Mouse (Mus musculus) intestine, embryonic 15.5 days (tissue): ENCODE measurements around the gene A930033H14Rik. TPM values are rescaled to one million over a fixed set of nuclear protein-coding genes. Genes with fewer than 3 reads are reported as not detected.

Source experiments
- ATAC-seq: fragments of 200-750 bp; cut with Nextera tagmentation; 2 replicates; pipeline ENCODE4 v1.8.0; 2017; ENCODE audit warnings: moderate TSS enrichment, moderate library complexity
- H3K27ac ChIP-seq: fragments of 300-500 bp; sonication (generic); 2 replicates; pipeline ENCODE4 v1.5.1; 2015; ENCODE audit warnings: mild to moderate bottlenecking, inconsistent platforms
- H3K27me3 ChIP-seq: fragments of 300-500 bp; sonication (generic); replicated peaks from 2 replicates; pipeline ENCODE4 v1.6.1; 2015; ENCODE audit warnings: inconsistent platforms
- H3K36me3 ChIP-seq: fragments of 300-500 bp; sonication (generic); 2 replicates; pipeline ENCODE4 v1.6.1; 2015; ENCODE audit warnings: inconsistent platforms
- H3K4me1 ChIP-seq: fragments of 300-500 bp; sonication (generic); replicated peaks from 2 replicates; pipeline ENCODE4 v1.6.1; 2015; ENCODE audit warnings: inconsistent platforms
- H3K4me2 ChIP-seq: fragments of 300-500 bp; sonication (generic); replicated peaks from 2 replicates; pipeline ENCODE4 v1.6.1; 2015; ENCODE audit warnings: mild to moderate bottlenecking, inconsistent platforms
- H3K4me3 ChIP-seq: fragments of 300-500 bp; sonication (generic); replicated peaks from 2 replicates; pipeline ENCODE4 v1.5.1; 2015; ENCODE audit warnings: inconsistent platforms
- H3K9ac ChIP-seq: fragments of 300-500 bp; sonication (generic); 2 replicates; pipeline ENCODE4 v1.6.1; 2015; ENCODE audit warnings: inconsistent platforms
- H3K9me3 ChIP-seq: fragments of 300-500 bp; sonication (generic); 2 replicates; pipeline ENCODE4 v1.6.1; 2016; ENCODE audit warnings: inconsistent platforms
- WGBS: fragments of 180-500 bp; shearing (Covaris S2); methylation state at CpG from one replicate; pipeline ENCODE4 v1.1.7; 2015; 5-methylcytosine and 5-hydroxymethylcytosine counted together
- polyA plus RNA-seq: library from polyadenylated mRNA; unstranded; fragments of >200 nt; fragmentation: Nextera tagmentation; extraction: Ambion mirVana; gene quantifications from 2 replicates; pipeline ENCODE4 v1.2.1, GENCODE M21; 2015

A930033H14Rik gene
- polyA plus RNA-seq, 1 experiment from 2014 or later = 1.8 TPM

GRCm38 (mm10) chr10:69210006-69210405 lies 2.9 kb downstream of the A930033H14Rik start:
- H3K9ac ChIP-seq = no peak overlapping the region
- H3K4me1 ChIP-seq = peaks cover 16% of the 10 kb centered on the region
- no peaks in the 10 kb centered on the region for H3K9me3 ChIP-seq
- ATAC-seq = no peak
- no peaks in the 10 kb centered on the region for H3K27me3 ChIP-seq
- no peak overlapping the region for H3K4me3 ChIP-seq
- no peak overlapping the region for H3K27ac ChIP-seq
- no peaks in the 10 kb centered on the region; the same call in 1 of the 2 replicates for H3K36me3 ChIP-seq
- no peak overlapping the region for H3K4me2 ChIP-seq
- 95% methylated on average over 10 of the region's 10 CpGs for WGBS

GRCm38 (mm10) chr10:69208705-69209104 lies 4.2 kb downstream of the A930033H14Rik start:
- Histone ChIP-seq H3K27ac (no peak overlapping the region), H3K4me2 (no peak overlapping the region), H3K4me1 (peaks cover 10% of the 10 kb centered on the region), H3K27me3 (no peaks in the 10 kb centered on the region), H3K4me3 (no peak overlapping the region), H3K36me3 (no peaks in the 10 kb centered on the region; the same call in 1 of the 2 replicates), H3K9ac (no peak overlapping the region), H3K9me3 (no peaks in the 10 kb centered on the region)
- WGBS = 92% methylated on average over 3 of the region's 3 CpGs
- ATAC-seq = no peak

GRCm38 (mm10) chr10:69207981-69208630 lies 4.8 kb downstream of the A930033H14Rik start:
- no peak overlapping the region for H3K9ac ChIP-seq
- H3K4me2 ChIP-seq = no peak overlapping the region
- H3K9me3 ChIP-seq = no peaks in the 10 kb centered on the region
- no peaks in the 10 kb centered on the region for H3K27me3 ChIP-seq
- no peak overlapping the region for H3K4me3 ChIP-seq
- peaks cover 9% of the 10 kb centered on the region for H3K4me1 ChIP-seq
- no peak for ATAC-seq
- no peak overlapping the region for H3K27ac ChIP-seq
- H3K36me3 ChIP-seq = no peaks in the 10 kb centered on the region; the same call in 1 of the 2 replicates
- WGBS = 82% methylated on average over 15 of the region's 15 CpGs

- WGBS = 82% methylated on average over 7 of the region's 7 CpGs
Observed at GRCm38 (mm10) chr10:69207481-69207880, 5.4 kb downstream of the A930033H14Rik start.

GRCm38 (mm10) chr10:69206081-69206480 lies 6.8 kb downstream of the A930033H14Rik start:
- 79% methylated on average over 6 of the region's 6 CpGs for WGBS
- Histone ChIP-seq H3K4me2 (no peak overlapping the region), H3K36me3 (no peaks in the 10 kb centered on the region; the same call in 1 of the 2 replicates), H3K4me1 (peaks cover under 1% of the 10 kb centered on the region; the same call in 1 of the 2 replicates), H3K27ac (no peak overlapping the region), H3K9ac (no peak overlapping the region), H3K27me3 (no peaks in the 10 kb centered on the region), H3K9me3 (no peaks in the 10 kb centered on the region), H3K4me3 (no peak overlapping the region)
- ATAC-seq = no peak

More at GRCm38 (mm10) chr10:69207481-69207880, 5.4 kb downstream of the A930033H14Rik start:
- H3K27ac ChIP-seq = no peak overlapping the region
- H3K4me3 ChIP-seq = no peak overlapping the region
- no peak overlapping the region for H3K4me2 ChIP-seq
- no peaks in the 10 kb centered on the region for H3K9me3 ChIP-seq
- no peaks in the 10 kb centered on the region for H3K27me3 ChIP-seq
- no peak for ATAC-seq
- H3K9ac ChIP-seq = no peak overlapping the region
- H3K4me1 ChIP-seq = peaks cover 9% of the 10 kb centered on the region
- no peaks in the 10 kb centered on the region; the same call in 1 of the 2 replicates for H3K36me3 ChIP-seq

- no peak overlapping the region for H3K4me2 ChIP-seq
- no peaks in the 10 kb centered on the region for H3K9me3 ChIP-seq
- no peak for ATAC-seq
Observed at GRCm38 (mm10) chr10:69204677-69205400, 8.1 kb downstream of the A930033H14Rik start.

GRCm38 (mm10) chr10:69193721-69194120 lies 19.2 kb downstream of the A930033H14Rik start:
- Histone ChIP-seq H3K9me3 (no peaks in the 10 kb centered on the region), H3K4me2 (no peak overlapping the region), H3K4me1 (no peaks in the 10 kb centered on the region), H3K27me3 (no peaks in the 10 kb centered on the region), H3K4me3 (no peak overlapping the region), H3K27ac (no peak overlapping the region), H3K9ac (no peak overlapping the region), H3K36me3 (no peaks in the 10 kb centered on the region)
- ATAC-seq = no peak
- WGBS = 94% methylated on average over 10 of the region's 10 CpGs

More at GRCm38 (mm10) chr10:69204677-69205400, 8.1 kb downstream of the A930033H14Rik start:
- Histone ChIP-seq H3K27ac (no peak overlapping the region), H3K9ac (no peak overlapping the region), H3K36me3 (no peaks in the 10 kb centered on the region; the same call in 1 of the 2 replicates), H3K4me3 (no peak overlapping the region), H3K27me3 (no peaks in the 10 kb centered on the region), H3K4me1 (no peaks in the 10 kb centered on the region)
- WGBS = 38% methylated on average over 8 of the region's 8 CpGs

- Histone ChIP-seq H3K9ac (no peak overlapping the region), H3K9me3 (no peaks in the 10 kb centered on the region), H3K27ac (no peak overlapping the region), H3K4me1 (no peaks in the 10 kb centered on the region), H3K36me3 (no peaks in the 10 kb centered on the region), H3K27me3 (no peaks in the 10 kb centered on the region), H3K4me2 (no peak overlapping the region), H3K4me3 (no peak overlapping the region)
- 92% methylated on average over 5 of the region's 5 CpGs for WGBS
- no peak for ATAC-seq
Observed at GRCm38 (mm10) chr10:69192266-69192665, 20.6 kb downstream of the A930033H14Rik start.

- H3K4me3 ChIP-seq = no peak overlapping the region
- no peak overlapping the region for H3K9ac ChIP-seq
- H3K36me3 ChIP-seq = no peaks in the 10 kb centered on the region
- no peak overlapping the region for H3K27ac ChIP-seq
- 71% methylated on average over 10 of the region's 10 CpGs for WGBS
- ATAC-seq = no peak
- no peaks in the 10 kb centered on the region for H3K27me3 ChIP-seq
- no peaks in the 10 kb centered on the region for H3K9me3 ChIP-seq
- no peak overlapping the region for H3K4me2 ChIP-seq
- 0 out of 2 replicates have a peak, but pooled peaks cover 3% of the 10 kb centered on the region for H3K4me1 ChIP-seq
Observed at GRCm38 (mm10) chr10:69190434-69191160, 22.3 kb downstream of the A930033H14Rik start.

- Histone ChIP-seq H3K9ac (no peak overlapping the region), H3K9me3 (no peaks in the 10 kb centered on the region), H3K4me3 (no peak overlapping the region), H3K27me3 (no peaks in the 10 kb centered on the region), H3K27ac (no peak overlapping the region), H3K36me3 (no peaks in the 10 kb centered on the region), H3K4me2 (no peak overlapping the region), H3K4me1 (peaks cover 6% of the 10 kb centered on the region; the same call in 1 of the 2 replicates)
- 82% methylated on average over 9 of the region's 9 CpGs for WGBS
- no peak for ATAC-seq
Observed at GRCm38 (mm10) chr10:69187773-69188443, 25.0 kb downstream of the A930033H14Rik start.

- no peaks in the 10 kb centered on the region for H3K27me3 ChIP-seq
- ATAC-seq = peak; percentile 91
- 15% methylated on average over 21 of the region's 21 CpGs for WGBS
- H3K4me1 ChIP-seq = peaks cover 6% of the 10 kb centered on the region; the same call in 1 of the 2 replicates
- peak overlapping the region; percentile 92 for H3K27ac ChIP-seq
- H3K4me3 ChIP-seq = peak overlapping the region; percentile 24; the same call in 1 of the 2 replicates
- no peaks in the 10 kb centered on the region for H3K36me3 ChIP-seq
- no peaks in the 10 kb centered on the region for H3K9me3 ChIP-seq
- peak overlapping the region; percentile 44; the same call in 1 of the 2 replicates for H3K4me2 ChIP-seq
- no peak overlapping the region for H3K9ac ChIP-seq
Observed at GRCm38 (mm10) chr10:69185894-69186893, 26.7 kb downstream of the A930033H14Rik start.
